9 mouse cellular contexts compared by ENCODE assay signal in genomic region chr1:180992142-180992541, GRCm38 (mm10). TPM values are rescaled to one million over a fixed set of nuclear protein-coding genes. Genes with fewer than 3 reads are reported as not detected.
DNase-seq lines count a peak whose midpoint lies in the region; ATAC-seq and TF ChIP-seq lines count a peak whose summit lies in the region.
"Had no signal": no experiment of that assay in that cellular context is flagged by ENCODE, and none has a peak within 500 bp of the region (broad histone marks: within the 10 kb centered on the region; RNA-seq: fewer than 3 reads in every experiment).

No protein-coding gene starts in this region.

- no peak for TF ChIP-seq POLR2A in bone marrow, adult 2 months (IDR thresholded peaks at IDR 0.05; ENCODE audit: borderline replicate concordance, control insufficient read depth, low read depth, low read length)

- no peak overlapping the region for H3K4me2 ChIP-seq in forebrain, embryonic 12.5 days
- no peak overlapping the region for H3K4me2 ChIP-seq in midbrain, embryonic 14.5 days (ENCODE audit: low read length)
- H3K4me2 ChIP-seq in midbrain, embryonic 15.5 days: no peak overlapping the region
- H3K4me2 ChIP-seq in hindbrain, postnatal 0 days (ENCODE audit: low read depth, low read length): no peak overlapping the region

- peak; percentile 30 for DNase-seq in forebrain, embryonic 10.5 days (ENCODE audit: extremely low spot score, low spot score)
- peak; percentile 87 for DNase-seq in midbrain, embryonic 14.5 days
- peak; percentile 84 for DNase-seq in hindbrain, postnatal 0 days (ENCODE audit: low spot score)
- no peak for DNase-seq in gastrocnemius, postnatal 25 days

- ATAC-seq in forebrain, embryonic 12.5 days (ENCODE audit: low FRiP score): no peak
- ATAC-seq in midbrain, embryonic 14.5 days (ENCODE audit: low FRiP score, low TSS enrichment): no peak
- no peak for ATAC-seq in midbrain, embryonic 15.5 days (replicated peaks)
- ATAC-seq in hindbrain, postnatal 0 days: 0 out of 2 replicates have a peak, but pooled peaks have one; percentile 43
- ATAC-seq in megakaryocyte-erythroid progenitor cell, adult 5-6 weeks (replicated peaks; ENCODE audit: low FRiP score, low TSS enrichment, poor library complexity, severe bottlenecking): 0 out of 2 replicates have a peak, but pooled peaks have one; percentile 52

- 0 out of 2 replicates have a peak, but pooled peaks cover 4% of the 10 kb centered on the region for H3K4me1 ChIP-seq in forebrain, embryonic 10.5 days
- no peaks in the 10 kb centered on the region for H3K4me1 ChIP-seq in forebrain, embryonic 12.5 days
- H3K4me1 ChIP-seq in midbrain, embryonic 14.5 days (ENCODE audit: control insufficient read depth, insufficient read depth, low read length): no peaks in the 10 kb centered on the region
- H3K4me1 ChIP-seq in midbrain, embryonic 15.5 days: 0 out of 2 replicates have a peak, but pooled peaks cover 2% of the 10 kb centered on the region
- no peaks in the 10 kb centered on the region for H3K4me1 ChIP-seq in bone marrow, adult 2 months (ENCODE audit: control insufficient read depth, insufficient read depth, low read length)
- H3K4me1 ChIP-seq in hindbrain, postnatal 0 days (ENCODE audit: insufficient read depth, low read length): no peaks in the 10 kb centered on the region

- H3K9ac ChIP-seq in forebrain, embryonic 12.5 days: no peak overlapping the region
- H3K9ac ChIP-seq in midbrain, embryonic 14.5 days (replicated peaks; ENCODE audit: low read length): no peak overlapping the region
- no peak overlapping the region for H3K9ac ChIP-seq in midbrain, embryonic 15.5 days
- no peak overlapping the region for H3K9ac ChIP-seq in hindbrain, postnatal 0 days (replicated peaks; ENCODE audit: low read length)

- H3K27me3 ChIP-seq in forebrain, embryonic 10.5 days (ENCODE audit: poor library complexity, severe bottlenecking): no peaks in the 10 kb centered on the region; the same call in 1 of the 2 replicates
- 0 out of 2 replicates have a peak, but pooled peaks cover 7% of the 10 kb centered on the region for H3K27me3 ChIP-seq in forebrain, embryonic 12.5 days
- H3K27me3 ChIP-seq in midbrain, embryonic 14.5 days (ENCODE audit: control insufficient read depth, insufficient read depth, low read length): no peaks in the 10 kb centered on the region
- H3K27me3 ChIP-seq in midbrain, embryonic 15.5 days (replicated peaks): no peaks in the 10 kb centered on the region
- H3K27me3 ChIP-seq in hindbrain, postnatal 0 days (ENCODE audit: insufficient read depth, low read length): no peaks in the 10 kb centered on the region

- H3K9me3 ChIP-seq in forebrain, embryonic 10.5 days: no peaks in the 10 kb centered on the region
- H3K9me3 ChIP-seq in forebrain, embryonic 12.5 days: no peaks in the 10 kb centered on the region
- H3K9me3 ChIP-seq in midbrain, embryonic 14.5 days (ENCODE audit: control insufficient read depth, low read length): no peaks in the 10 kb centered on the region
- no peaks in the 10 kb centered on the region for H3K9me3 ChIP-seq in midbrain, embryonic 15.5 days
- no peaks in the 10 kb centered on the region for H3K9me3 ChIP-seq in hindbrain, postnatal 0 days (ENCODE audit: low read length)

- H3K4me3 ChIP-seq in forebrain, embryonic 10.5 days: no peak overlapping the region
- H3K4me3 ChIP-seq in forebrain, embryonic 12.5 days (replicated peaks): no peak overlapping the region
- H3K4me3 ChIP-seq in midbrain, embryonic 14.5 days (replicated peaks; ENCODE audit: low read depth, low read length): no peak overlapping the region
- H3K4me3 ChIP-seq in midbrain, embryonic 15.5 days: no peak overlapping the region
- no peak overlapping the region for H3K4me3 ChIP-seq in bone marrow, adult 2 months (replicated peaks; ENCODE audit: control insufficient read depth, low read depth, low read length)
- no peak overlapping the region for H3K4me3 ChIP-seq in hindbrain, postnatal 0 days (ENCODE audit: low read length)

- no peak overlapping the region for H3K27ac ChIP-seq in forebrain, embryonic 10.5 days
- no peak overlapping the region for H3K27ac ChIP-seq in forebrain, embryonic 12.5 days
- no peak overlapping the region for H3K27ac ChIP-seq in midbrain, embryonic 14.5 days (replicated peaks; ENCODE audit: low read depth, low read length)
- H3K27ac ChIP-seq in midbrain, embryonic 15.5 days: no peak overlapping the region
- H3K27ac ChIP-seq in bone marrow, adult 2 months (ENCODE audit: control insufficient read depth, insufficient read depth, low read depth, low read length, poor library complexity): no peak overlapping the region
- no peak overlapping the region for H3K27ac ChIP-seq in hindbrain, postnatal 0 days

- H3K36me3 ChIP-seq in forebrain, embryonic 10.5 days (replicated peaks): no peaks in the 10 kb centered on the region
- H3K36me3 ChIP-seq in forebrain, embryonic 12.5 days (replicated peaks): no peaks in the 10 kb centered on the region
- H3K36me3 ChIP-seq in midbrain, embryonic 14.5 days (ENCODE audit: control insufficient read depth, insufficient read depth, low read length): no peaks in the 10 kb centered on the region
- no peaks in the 10 kb centered on the region for H3K36me3 ChIP-seq in midbrain, embryonic 15.5 days (replicated peaks)
- H3K36me3 ChIP-seq in hindbrain, postnatal 0 days (ENCODE audit: insufficient read depth, low read length): no peaks in the 10 kb centered on the region

- peak; percentile 15; the same call in 1 of the 2 replicates for TF ChIP-seq CTCF in bone marrow, adult 2 months (IDR thresholded peaks at IDR 0.05; ENCODE audit: control insufficient read depth, insufficient read depth, low read length)
- peak; percentile 80 for TF ChIP-seq CTCF in hindbrain, postnatal 0 days (IDR thresholded peaks at IDR 0.05; ENCODE audit: low read depth)

- 70% methylated on average over 3 of the region's 3 CpGs for WGBS in forebrain, embryonic 10.5 days
- 60% methylated on average over 3 of the region's 3 CpGs for WGBS in forebrain, embryonic 12.5 days
- 60% methylated on average over 3 of the region's 3 CpGs for WGBS in midbrain, embryonic 14.5 days
- WGBS in midbrain, embryonic 15.5 days: 61% methylated on average over 3 of the region's 3 CpGs
- 41% methylated on average over 3 of the region's 3 CpGs for WGBS in bone marrow, adult 2 months
- WGBS in hindbrain, postnatal 0 days: 62% methylated on average over 3 of the region's 3 CpGs

RNA-seq across cellular contexts. Expression of gene Ephx1, which starts 28.6 kb away (rescaled TPM):
- polyA plus RNA-seq in forebrain, embryonic 10.5 days (2016; fragmentation: Nextera tagmentation; extraction: Ambion mirVana): 0.47 and 0.77 TPM in 2 replicates
- 0.95 and 1.3 TPM in 2 replicates for polyA plus RNA-seq in forebrain, embryonic 12.5 days (2016; fragmentation: Nextera tagmentation; extraction: Ambion mirVana)
- 2.7 and 3.2 TPM in 2 replicates for polyA plus RNA-seq in midbrain, embryonic 14.5 days (2014; fragmentation: Nextera tagmentation; extraction: Ambion mirVana)
- polyA plus RNA-seq in midbrain, embryonic 15.5 days (2015; fragmentation: Nextera tagmentation; extraction: Ambion mirVana): 5.9 and 6.0 TPM in 2 replicates
- polyA plus RNA-seq in bone marrow, adult 2 months (2011; ENCODE audit: insufficient read depth, insufficient read length, low replicate concordance, missing spikeins): 7.2 and 13.4 TPM in 2 replicates
- 8.9 and 15.2 TPM in 2 replicates for total RNA-seq in hindbrain, postnatal 0 days (2014; rRNA removed)
- 13.3 and 15.8 TPM in 2 replicates for polyA plus RNA-seq in hindbrain, postnatal 0 days (2015; fragmentation: Nextera tagmentation; extraction: Ambion mirVana)
- 4.5 TPM in 1 of 2 replicates, not detected in the other for total RNA-seq in megakaryocyte-erythroid progenitor cell, adult 5-6 weeks (2014; fragmentation: Nextera tagmentation)
- 0.57 TPM in 1 of 2 replicates, not detected in the other for total RNA-seq in megakaryocyte-erythroid progenitor cell, adult 5-6 weeks (2017)
- total RNA-seq in gastrocnemius, postnatal 25 days (2021): 10 to 100 TPM; 12.0 to 15.4 TPM

RNA-seq across cellular contexts. Expression of gene Tmem63a, which starts 50.0 kb away (rescaled TPM):
- polyA plus RNA-seq in forebrain, embryonic 10.5 days (2016; fragmentation: Nextera tagmentation; extraction: Ambion mirVana): 2.1 and 2.2 TPM in 2 replicates
- 2.0 and 2.4 TPM in 2 replicates for polyA plus RNA-seq in forebrain, embryonic 12.5 days (2016; fragmentation: Nextera tagmentation; extraction: Ambion mirVana)
- polyA plus RNA-seq in midbrain, embryonic 14.5 days (2014; fragmentation: Nextera tagmentation; extraction: Ambion mirVana): 0.36 and 1.2 TPM in 2 replicates
- polyA plus RNA-seq in midbrain, embryonic 15.5 days (2015; fragmentation: Nextera tagmentation; extraction: Ambion mirVana): 1.4 and 1.8 TPM in 2 replicates
- 20.7 and 32.8 TPM in 2 replicates for polyA plus RNA-seq in bone marrow, adult 2 months (2011; ENCODE audit: insufficient read depth, insufficient read length, low replicate concordance, missing spikeins)
- 2.9 and 5.4 TPM in 2 replicates for total RNA-seq in hindbrain, postnatal 0 days (2014; rRNA removed)
- polyA plus RNA-seq in hindbrain, postnatal 0 days (2015; fragmentation: Nextera tagmentation; extraction: Ambion mirVana): 2.5 and 3.0 TPM in 2 replicates
- 22.5 and 26.6 TPM in 2 replicates for total RNA-seq in megakaryocyte-erythroid progenitor cell, adult 5-6 weeks (2014; fragmentation: Nextera tagmentation)
- total RNA-seq in megakaryocyte-erythroid progenitor cell, adult 5-6 weeks (2017): 4.8 and 10.8 TPM in 2 replicates
- 10 to 100 TPM; 11.7 to 12.4 TPM for total RNA-seq in gastrocnemius, postnatal 25 days (2021)

RNA-seq across cellular contexts. Expression of gene Lefty1, which starts 57.3 kb away (rescaled TPM):
- 0.34 and 0.69 TPM in 2 replicates for polyA plus RNA-seq in forebrain, embryonic 10.5 days (2016; fragmentation: Nextera tagmentation; extraction: Ambion mirVana)
- polyA plus RNA-seq in forebrain, embryonic 12.5 days (2016; fragmentation: Nextera tagmentation; extraction: Ambion mirVana): 0.24 and 0.34 TPM in 2 replicates
- 0.28 TPM in 1 of 2 replicates, not detected in the other for polyA plus RNA-seq in midbrain, embryonic 14.5 days (2014; fragmentation: Nextera tagmentation; extraction: Ambion mirVana)
- 0.22 and 0.28 TPM in 2 replicates for polyA plus RNA-seq in midbrain, embryonic 15.5 days (2015; fragmentation: Nextera tagmentation; extraction: Ambion mirVana)
- 2.6 TPM in 2 replicates for polyA plus RNA-seq in bone marrow, adult 2 months (2011; ENCODE audit: insufficient read depth, insufficient read length, low replicate concordance, missing spikeins)
- total RNA-seq in hindbrain, postnatal 0 days (2014; rRNA removed): not detected in 2 replicates
- 0.29 and 0.42 TPM in 2 replicates for polyA plus RNA-seq in hindbrain, postnatal 0 days (2015; fragmentation: Nextera tagmentation; extraction: Ambion mirVana)
- 6.4 and 11.9 TPM in 2 replicates for total RNA-seq in megakaryocyte-erythroid progenitor cell, adult 5-6 weeks (2014; fragmentation: Nextera tagmentation)
- 3.4 TPM in 1 of 2 replicates, not detected in the other for total RNA-seq in megakaryocyte-erythroid progenitor cell, adult 5-6 weeks (2017)
- under 1 TPM in 1 of 2 experiments, not detected in 1; 0.33 TPM for total RNA-seq in gastrocnemius, postnatal 25 days (2021)
- total RNA-seq: neutrophil, adult 5-6 weeks had no signal

RNA-seq across cellular contexts. Expression of gene 9130409I23Rik, which starts 58.9 kb away (rescaled TPM):
- not detected in 2 replicates for polyA plus RNA-seq in forebrain, embryonic 10.5 days (2016; fragmentation: Nextera tagmentation; extraction: Ambion mirVana)
- not detected in 2 replicates for polyA plus RNA-seq in forebrain, embryonic 12.5 days (2016; fragmentation: Nextera tagmentation; extraction: Ambion mirVana)
- not detected in 2 replicates for polyA plus RNA-seq in midbrain, embryonic 14.5 days (2014; fragmentation: Nextera tagmentation; extraction: Ambion mirVana)
- polyA plus RNA-seq in midbrain, embryonic 15.5 days (2015; fragmentation: Nextera tagmentation; extraction: Ambion mirVana): not detected in 2 replicates
- not detected in 2 replicates for polyA plus RNA-seq in bone marrow, adult 2 months (2011; ENCODE audit: insufficient read depth, insufficient read length, low replicate concordance, missing spikeins)
- total RNA-seq in hindbrain, postnatal 0 days (2014; rRNA removed): not detected in 2 replicates
- polyA plus RNA-seq in hindbrain, postnatal 0 days (2015; fragmentation: Nextera tagmentation; extraction: Ambion mirVana): not detected in 2 replicates
- not detected in 2 replicates for total RNA-seq in megakaryocyte-erythroid progenitor cell, adult 5-6 weeks (2014; fragmentation: Nextera tagmentation)
- total RNA-seq in megakaryocyte-erythroid progenitor cell, adult 5-6 weeks (2017): not detected in 2 replicates
- total RNA-seq in gastrocnemius, postnatal 25 days (2021): not detected
- total RNA-seq: neutrophil, adult 5-6 weeks had no signal

Comparison
In these comparisons a context has a peak if more than half of its experiments do, and no peak if none do; other contexts are left out.
1. ATAC-seq: peak in hindbrain, postnatal 0 days (single experiment) and megakaryocyte-erythroid progenitor cell, adult 5-6 weeks (single experiment); none in forebrain, embryonic 12.5 days (single experiment), midbrain, embryonic 14.5 days (single experiment) and midbrain, embryonic 15.5 days (single experiment).